Mouse (Mus musculus) liver, adult 2 months (tissue): Measurements from ENCODE around the gene 2610301B20Rik. TPM values are rescaled to one million over a fixed set of nuclear protein-coding genes. Genes with fewer than 3 reads are reported as not detected.
"Not testable (repeated sequence)": the region's sequence is repeated elsewhere in the genome, so short reads cannot be mapped to it uniquely, and the experiment has no call there.

Source experiments
- DNase-seq: peaks from one replicate; pipeline ENCODE4 v3.0.0-alpha.2; 2011; ENCODE audit warnings: low read depth, low spot score; ENCODE audit errors: extremely low read depth
- H3K27ac ChIP-seq: fragments of 200-500 bp; replicated peaks from 2 replicates; pipeline ENCODE4 v1.5.1; 2012; ENCODE audit warnings: low read depth, mild to moderate bottlenecking, control low read depth, inconsistent platforms, low read length; ENCODE audit not compliant: insufficient read depth
- H3K27me3 ChIP-seq: fragments of 200-500 bp; 2 replicates; pipeline ENCODE4 v1.6.1; 2012; ENCODE audit warnings: mild to moderate bottlenecking, moderate library complexity, low read length, inconsistent platforms; ENCODE audit not compliant: control insufficient read depth, insufficient read depth
- H3K36me3 ChIP-seq: fragments of 200-500 bp; 2 replicates; pipeline ENCODE4 v1.6.1; 2012; ENCODE audit warnings: low read length, inconsistent platforms; ENCODE audit not compliant: control insufficient read depth, insufficient read depth
- H3K4me1 ChIP-seq: fragments of 200-500 bp; 2 replicates; pipeline ENCODE4 v1.6.1; 2011; ENCODE audit warnings: low read length; ENCODE audit not compliant: control insufficient read depth, insufficient read depth
- H3K4me3 ChIP-seq: fragments of 200-500 bp; 2 replicates; pipeline ENCODE4 v1.5.1; 2011; ENCODE audit warnings: low read depth, mild to moderate bottlenecking, control low read depth, low read length, moderate library complexity; ENCODE audit not compliant: insufficient read depth
- H3K79me2 ChIP-seq: fragments of 200-500 bp; 2 replicates; pipeline ENCODE4 v1.6.1; 2012; ENCODE audit warnings: inconsistent platforms, mild to moderate bottlenecking, low read length, moderate library complexity; ENCODE audit not compliant: control insufficient read depth, insufficient read depth
- H3K9ac ChIP-seq: fragments of 200-500 bp; 2 replicates; pipeline ENCODE4 v1.6.1; 2012; ENCODE audit warnings: low read depth, mild to moderate bottlenecking, control low read depth, inconsistent platforms, low read length
- CTCF ChIP-seq: fragments of 200-500 bp; IDR thresholded peaks from 2 replicates; pipeline ENCODE4 v1.5.1; 2011; ENCODE audit warnings: low read depth, low read length, control low read depth
- POLR2A ChIP-seq: fragments of 200-500 bp; IDR thresholded peaks from 2 replicates; pipeline ENCODE4 v1.6.1; 2011; ENCODE audit warnings: low read length, control low read depth; ENCODE audit not compliant: insufficient read depth; ENCODE audit errors: extremely low read depth
- WGBS: fragments of 180-500 bp; shearing (Covaris S2); methylation state at CpG from one replicate; pipeline ENCODE4 v1.1.7; 2018; 5-methylcytosine and 5-hydroxymethylcytosine counted together
- polyA plus RNA-seq: library from polyadenylated mRNA; depleted of rRNA; stranded (reverse); fragments of >200 nt; gene quantifications from 2 replicates; pipeline ENCODE4 v1.2.3, GENCODE M21; 2012
- total RNA-seq: library from RNA; depleted of rRNA; stranded (reverse); fragments of >200 nt; gene quantifications from 2 replicates; pipeline ENCODE4 v1.2.3, GENCODE M21; 2014

Gene 2610301B20Rik
- total and polyA plus RNA-seq, 2 experiments, result 1.9 to 2.7 TPM

DNA sequence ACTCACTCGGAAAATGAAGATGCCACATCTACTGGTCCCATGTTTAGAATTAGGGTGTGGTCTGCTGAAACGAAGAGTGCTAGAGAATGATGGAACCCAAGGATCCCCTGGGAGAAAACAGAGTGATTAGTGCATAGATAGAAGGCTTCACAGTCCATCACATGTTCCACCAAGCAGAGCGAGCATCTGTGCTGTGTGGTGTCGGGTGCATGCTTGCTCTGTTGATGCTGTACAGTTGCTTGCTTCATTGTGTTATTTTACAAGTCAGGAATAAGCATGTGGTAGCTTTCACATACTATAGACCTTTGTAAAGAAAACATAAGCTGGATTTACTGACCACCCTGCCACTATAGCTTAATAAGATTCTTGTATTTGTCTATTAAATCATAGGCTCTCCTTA, 22.0 kb downstream of the 2610301B20Rik start:
- H3K27me3 ChIP-seq, result no peaks in the 10 kb centered on the region
- H3K36me3 ChIP-seq, result peaks cover 11% of the 10 kb centered on the region
- WGBS, result 91% methylated on average over 4 of the region's 4 CpGs
- no peak overlapping the region for H3K9ac ChIP-seq
- no peak for DNase-seq
- no peaks in the 10 kb centered on the region for H3K4me1 ChIP-seq
- no peak overlapping the region for H3K4me3 ChIP-seq
- no peak overlapping the region for H3K27ac ChIP-seq
- H3K79me2 ChIP-seq, result no peaks in the 10 kb centered on the region
- TF ChIP-seq POLR2A (no peak), CTCF (no peak)

DNA sequence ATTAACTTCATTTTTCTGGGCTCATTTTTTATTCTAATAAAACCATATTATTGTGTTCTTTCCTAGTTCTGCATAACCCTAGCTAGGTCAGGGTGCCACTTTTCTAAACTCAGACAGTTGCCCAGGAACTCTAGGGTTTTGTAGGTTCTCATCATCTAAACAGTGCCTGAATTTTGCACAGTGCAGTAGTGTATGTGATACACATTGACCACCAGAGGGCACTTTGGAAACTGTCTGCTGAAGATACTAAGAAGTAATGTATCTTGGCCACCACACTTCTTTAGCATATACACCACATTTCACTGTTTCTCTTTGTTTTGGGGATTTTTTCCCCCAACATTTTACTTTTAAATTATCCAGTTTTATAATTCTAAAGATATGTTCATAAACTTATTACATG, 22.6 kb downstream of the 2610301B20Rik start:
- no peak overlapping the region for H3K4me3 ChIP-seq
- no peak overlapping the region for H3K9ac ChIP-seq
- H3K27ac ChIP-seq, result no peak overlapping the region
- H3K4me1 ChIP-seq, result no peaks in the 10 kb centered on the region
- peaks cover 11% of the 10 kb centered on the region for H3K36me3 ChIP-seq
- no peaks in the 10 kb centered on the region for H3K79me2 ChIP-seq
- TF ChIP-seq POLR2A (no peak), CTCF (peak; percentile 41)
- no peaks in the 10 kb centered on the region for H3K27me3 ChIP-seq
- peak; percentile 51 for DNase-seq

DNA sequence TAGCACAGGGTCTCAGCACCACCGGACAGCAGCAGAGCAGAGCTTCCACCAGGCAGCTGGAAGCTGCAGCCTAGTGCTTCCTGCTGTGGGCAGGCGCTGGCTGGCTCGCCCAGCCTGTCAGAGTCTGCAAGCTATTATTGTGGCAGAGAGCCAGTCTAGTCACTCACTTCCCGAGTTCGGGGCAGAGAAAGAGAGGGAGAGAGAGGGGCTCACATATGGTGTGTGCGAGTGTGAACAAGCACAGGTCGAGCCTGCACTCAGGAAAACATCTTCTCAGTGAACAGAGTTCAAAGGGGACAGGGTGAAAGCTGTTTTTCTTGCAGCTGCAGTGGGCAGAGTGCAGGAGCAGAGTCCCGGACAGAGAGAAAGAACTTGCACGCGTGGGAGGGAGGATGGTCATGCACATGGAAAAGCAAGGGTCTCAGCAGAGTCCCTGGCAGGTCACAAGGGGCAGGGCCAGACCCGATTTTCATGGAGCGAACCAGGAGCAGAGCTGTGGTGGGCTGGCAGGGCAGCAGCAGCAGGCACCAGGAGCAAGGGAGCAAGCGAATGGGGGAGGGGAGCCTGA, 31.0 kb downstream of the 2610301B20Rik start:
- TF ChIP-seq POLR2A, result no peak
- TF ChIP-seq CTCF, result no peak
- 19% methylated on average over 13 of the region's 13 CpGs for WGBS
- Histone ChIP-seq H3K4me1 (no peaks in the 10 kb centered on the region), H3K79me2 (no peaks in the 10 kb centered on the region), H3K27ac (no peak overlapping the region), H3K27me3 (no peaks in the 10 kb centered on the region), H3K4me3 (no peak overlapping the region), H3K36me3 (no peaks in the 10 kb centered on the region), H3K9ac (no peak overlapping the region)
- DNase-seq, result no peak

DNA sequence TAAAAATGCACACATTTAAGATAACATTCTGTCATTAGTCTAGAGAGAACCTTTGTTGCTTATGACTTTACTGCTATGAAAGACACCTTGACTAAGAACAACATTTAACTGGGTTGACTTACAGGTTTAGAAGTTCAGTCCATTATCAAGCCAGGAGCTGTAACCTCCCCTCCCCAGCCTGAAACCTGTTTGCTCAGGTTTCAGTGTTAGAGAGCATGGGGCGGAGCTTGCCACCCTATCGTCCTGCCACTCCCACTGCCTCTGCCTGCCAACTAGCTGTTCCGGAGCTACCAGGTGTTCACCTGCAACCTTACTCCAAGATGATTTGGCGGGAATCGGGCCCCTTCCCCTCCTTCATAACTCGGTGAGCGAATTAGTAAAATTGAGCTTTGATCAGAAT, 37.1 kb downstream of the 2610301B20Rik start:
- DNase-seq, result peak; percentile 59
- H3K4me1 ChIP-seq, H3K4me3 ChIP-seq, H3K27ac ChIP-seq, H3K9ac ChIP-seq, H3K36me3 ChIP-seq, H3K79me2 ChIP-seq, H3K27me3 ChIP-seq: not testable (repeated sequence)
- 30% methylated on average over 7 of the region's 7 CpGs for WGBS

DNA sequence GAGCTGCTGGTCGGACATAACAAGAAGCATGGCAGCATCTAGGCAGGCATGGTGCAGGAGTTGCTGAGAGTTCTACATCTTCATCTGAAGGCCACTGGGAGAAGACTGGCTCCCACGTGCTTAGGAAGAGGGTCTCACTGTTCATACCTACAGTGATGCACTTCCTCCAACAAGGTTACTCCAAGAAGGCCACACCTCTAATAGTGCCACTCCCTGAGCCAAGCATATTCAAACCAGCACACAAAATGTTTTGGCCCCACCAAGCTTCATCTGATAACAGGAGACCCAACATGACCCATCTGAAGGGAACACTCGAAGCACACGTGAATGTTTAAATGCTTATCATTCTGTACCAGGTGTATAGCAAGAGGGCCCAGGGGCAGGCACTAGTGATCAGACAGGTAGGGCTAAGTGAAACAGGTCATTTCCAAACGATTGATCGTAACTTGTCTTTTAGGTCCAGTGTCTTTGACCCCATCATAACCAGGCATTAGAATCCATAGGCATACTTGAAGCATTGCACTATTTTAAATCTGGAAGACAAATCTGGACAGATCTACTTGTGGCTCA, 37.7 kb downstream of the 2610301B20Rik start:
- Histone ChIP-seq H3K9ac (no peak overlapping the region), H3K4me1 (no peaks in the 10 kb centered on the region), H3K27ac (no peak overlapping the region), H3K4me3 (no peak overlapping the region), H3K27me3 (no peaks in the 10 kb centered on the region), H3K36me3 (no peaks in the 10 kb centered on the region), H3K79me2 (no peaks in the 10 kb centered on the region)
- no peak for DNase-seq
- TF ChIP-seq CTCF (no peak), POLR2A (no peak)
- 71% methylated on average over 6 of the region's 6 CpGs for WGBS

DNA sequence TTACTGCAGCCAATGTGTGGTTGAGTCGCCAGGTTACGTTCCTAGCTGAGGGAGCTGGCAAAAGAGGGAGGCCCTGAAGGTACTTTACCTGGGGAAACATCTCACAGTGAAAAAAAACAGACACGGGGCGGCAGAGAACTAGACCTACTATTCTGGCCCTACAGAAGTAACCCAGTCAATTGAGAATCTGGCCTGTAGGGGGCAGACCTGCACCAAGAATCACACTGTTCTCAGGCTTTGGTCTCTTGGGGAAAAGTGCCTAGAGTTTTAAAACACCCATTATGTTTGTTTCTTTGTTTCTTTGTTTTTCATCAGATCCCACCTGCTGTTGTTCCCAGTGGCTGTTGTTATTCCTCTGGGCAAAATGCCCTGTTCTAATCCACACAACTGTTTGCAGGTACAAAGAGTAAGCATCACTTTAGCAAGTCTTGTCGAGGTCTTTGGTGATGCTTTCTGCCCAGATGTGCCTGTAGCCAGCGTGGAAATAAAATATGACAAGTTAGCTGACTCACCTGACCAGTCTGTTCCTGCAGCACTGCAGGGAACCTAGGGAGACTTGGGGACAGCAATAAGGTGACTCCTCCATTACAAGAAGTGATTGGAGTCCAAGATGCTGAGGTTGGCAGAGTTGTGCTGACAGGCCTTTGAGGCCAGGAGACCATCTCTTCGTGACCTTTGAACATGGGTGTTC, 38.5 kb downstream of the 2610301B20Rik start:
- H3K4me3 ChIP-seq, result no peak overlapping the region
- no peaks in the 10 kb centered on the region for H3K36me3 ChIP-seq
- no peak overlapping the region for H3K9ac ChIP-seq
- DNase-seq, result peak; percentile 64
- H3K27ac ChIP-seq, result no peak overlapping the region
- no peaks in the 10 kb centered on the region for H3K4me1 ChIP-seq
- 29% methylated on average over 7 of the region's 7 CpGs for WGBS
- H3K27me3 ChIP-seq, result no peaks in the 10 kb centered on the region
- TF ChIP-seq CTCF (peak; percentile 64), POLR2A (no peak)
- H3K79me2 ChIP-seq, result no peaks in the 10 kb centered on the region
